Mouse (Mus musculus) kidney, adult 2 months (tissue): ENCODE results near the gene Mgat4b.

ENCODE experiments used
- CTCF ChIP-seq: fragments of 200-500 bp; conservative IDR thresholded peaks from 2 replicates; pipeline ENCODE4 v1.5.1; 2011; ENCODE audit warnings: low read depth, mild to moderate bottlenecking, control low read depth, low read length, moderate library complexity, mixed read lengths; ENCODE audit not compliant: insufficient read depth, insufficient read length
- POLR2A ChIP-seq: fragments of 200-500 bp; IDR thresholded peaks from one replicate; pipeline ENCODE4 v1.6.1; 2011; ENCODE audit warnings: low read depth, low read length, control low read depth

GRCm38 (mm10) chr11:50205434-50205833, 5.3 kb upstream of the Mgat4b start:
- TF ChIP-seq POLR2A, result no peak
- no peak for TF ChIP-seq CTCF
